1 mouse cellular context compared by ENCODE assay signal in genomic region chr11:77160744-77161143, GRCm38 (mm10).
TF ChIP-seq lines count a peak whose summit lies in the region.

No protein-coding gene starts in this region.

TF ChIP-seq in MEL, 35 proteins besides CTCF, POLR2A, EP300 and RAD21 (continued from another document):
- TF ChIP-seq ZKSCAN1 (IDR thresholded peaks at IDR 0.05; ENCODE audit: low read depth, low read length) (no peak), TCF12 (IDR thresholded peaks at IDR 0.05; ENCODE audit: low read depth, low read length) (peak; percentile 81), ZMIZ1 (IDR thresholded peaks at IDR 0.05; ENCODE audit: low read depth, low read length) (no peak), NRF1 (IDR thresholded peaks at IDR 0.05; ENCODE audit: insufficient read depth, low read depth, low read length, poor library complexity, severe bottlenecking) (no peak), POLR2AphosphoS5 (IDR thresholded peaks at IDR 0.05; ENCODE audit: borderline replicate concordance, low read depth, low read length) (no peak), BHLHE40 (IDR thresholded peaks at IDR 0.05; ENCODE audit: borderline replicate concordance, low read depth, low read length) (no peak), MEF2A (IDR thresholded peaks at IDR 0.05; ENCODE audit: extremely low read depth, insufficient replicate concordance, low read depth, low read length, poor library complexity, severe bottlenecking) (no peak), HCFC1 (IDR thresholded peaks at IDR 0.05; ENCODE audit: low read depth, low read length) (no peak), GATA1 (IDR thresholded peaks at IDR 0.05; ENCODE audit: low read depth, low read length) (peak; percentile 41; the same call in 1 of the 2 replicates)
